Mouse (Mus musculus): Measurements from ENCODE around the gene Pabpn1l. TPM values are rescaled to one million over a fixed set of nuclear protein-coding genes. Genes with fewer than 3 reads are reported as not detected.

Pabpn1l gene
- polyA plus RNA-seq, 1 experiment = 0.13 TPM

DNA sequence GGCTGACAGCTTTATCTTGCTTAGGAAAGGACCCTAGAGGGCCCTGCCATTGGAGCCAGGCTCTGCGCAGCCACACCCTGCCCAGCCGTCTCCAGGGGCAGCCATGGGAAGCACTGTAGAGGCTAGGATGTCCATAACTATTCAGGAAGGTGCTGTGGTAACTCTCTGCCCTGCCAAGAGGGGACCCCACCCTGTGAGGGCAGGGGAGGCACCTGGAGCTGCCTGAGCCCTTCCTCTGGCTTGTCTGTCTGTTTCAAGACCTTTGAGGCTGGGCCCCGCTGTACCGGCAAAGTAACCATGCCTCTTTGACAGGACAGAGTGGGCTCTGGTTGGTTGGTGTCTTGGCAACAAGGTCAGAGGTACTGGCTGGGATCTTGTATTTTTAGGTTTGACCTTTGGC is 18.3 kb upstream of the Pabpn1l start:
- Histone ChIP-seq H3K27me3 (ENCODE audit: control insufficient read depth, insufficient read depth, low read length) (no peaks in the 10 kb centered on the region), H3K4me1 (ENCODE audit: control insufficient read depth, insufficient read depth, insufficient read length) (no peaks in the 10 kb centered on the region), H3K27ac (ENCODE audit: insufficient read depth, low read length) (no peak overlapping the region), H3K36me3 (ENCODE audit: control insufficient read depth, insufficient read depth, low read length) (peaks cover 61% of the 10 kb centered on the region), H3K4me3 (ENCODE audit: extremely low read depth, insufficient read depth, insufficient read length) (no peak overlapping the region)
- no peak for DNase-seq (ENCODE audit: low read depth in 1 of 2, low spot score in 2 of 2)
- WGBS = 96% methylated on average over 4 of the region's 4 CpGs
- TF ChIP-seq POLR2A (IDR thresholded peaks at IDR 0.05; ENCODE audit: low read depth, low read length) (no peak), CTCF (IDR thresholded peaks at IDR 0.05; ENCODE audit: extremely low read depth, insufficient read depth, insufficient read length, insufficient replicate concordance) (no peak)

DNA sequence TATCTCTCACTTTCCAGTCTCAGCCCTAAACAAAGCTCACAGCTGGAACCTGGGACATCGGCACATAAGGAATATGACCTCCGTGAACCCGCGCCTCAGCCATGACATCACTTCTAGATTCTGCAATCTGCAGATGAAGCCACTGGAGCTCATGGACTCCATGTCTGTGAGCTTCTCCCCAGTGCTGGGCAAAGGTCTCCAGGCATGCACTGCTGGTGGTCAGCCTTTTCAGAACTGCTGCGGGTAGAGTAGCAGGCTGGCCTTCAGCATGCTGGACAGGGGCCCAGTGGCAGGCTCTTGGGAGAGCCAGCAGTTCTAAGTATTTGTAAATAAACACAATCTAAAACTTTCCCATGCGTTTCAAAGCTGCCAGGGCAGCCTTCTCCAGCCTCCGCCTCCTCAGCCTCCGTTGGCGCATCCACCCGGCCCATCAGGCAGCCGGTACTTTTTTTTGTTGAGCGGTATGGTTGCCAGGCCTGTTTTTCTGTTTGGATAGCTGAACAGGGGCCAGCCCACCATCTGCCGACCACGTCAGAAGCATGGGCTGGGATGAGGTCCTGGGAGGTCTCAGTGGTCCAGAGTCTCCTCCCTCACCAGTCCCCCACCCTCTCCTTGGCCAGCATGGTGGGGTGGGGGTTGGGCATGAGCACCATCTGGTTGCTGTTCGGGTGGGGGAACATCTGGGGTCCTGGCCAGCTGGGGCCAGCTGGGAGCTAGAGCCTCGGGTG is 17.1 kb upstream of the Pabpn1l start:
- WGBS = 89% methylated on average over 16 of the region's 16 CpGs
- H3K27me3 ChIP-seq (ENCODE audit: control insufficient read depth, insufficient read depth, low read length) = no peaks in the 10 kb centered on the region
- H3K27ac ChIP-seq (ENCODE audit: insufficient read depth, low read length) = no peak overlapping the region
- no peaks in the 10 kb centered on the region for H3K4me1 ChIP-seq (ENCODE audit: control insufficient read depth, insufficient read depth, insufficient read length)
- no peak for DNase-seq (ENCODE audit: low read depth in 1 of 2, low spot score in 2 of 2)
- H3K36me3 ChIP-seq (ENCODE audit: control insufficient read depth, insufficient read depth, low read length) = peaks cover 66% of the 10 kb centered on the region
- no peak overlapping the region for H3K4me3 ChIP-seq (ENCODE audit: extremely low read depth, insufficient read depth, insufficient read length)
- TF ChIP-seq CTCF (IDR thresholded peaks at IDR 0.05; ENCODE audit: extremely low read depth, insufficient read depth, insufficient read length, insufficient replicate concordance) = no peak
- TF ChIP-seq POLR2A (IDR thresholded peaks at IDR 0.05; ENCODE audit: low read depth, low read length) = no peak

DNA sequence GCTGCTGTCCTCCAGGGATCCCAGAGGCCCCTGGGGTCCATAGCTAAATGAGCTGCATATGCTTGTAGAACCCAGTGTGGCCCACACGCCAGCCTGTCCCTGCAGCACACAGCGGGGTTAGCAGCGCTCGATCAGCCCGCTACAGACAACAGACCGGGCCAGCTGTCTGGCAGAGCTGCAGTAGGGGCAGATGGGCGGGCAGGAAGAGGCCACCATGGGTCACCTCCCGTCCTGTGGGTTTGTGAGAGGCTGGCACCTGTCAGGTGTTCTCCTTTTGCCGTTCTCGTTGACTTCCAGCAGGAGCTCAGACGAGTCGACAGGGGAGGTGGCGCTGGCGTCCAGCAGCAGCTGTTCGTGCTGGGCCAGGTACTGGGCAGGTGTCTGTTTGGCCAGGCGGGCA is 16.1 kb upstream of the Pabpn1l start:
- DNase-seq (ENCODE audit: low read depth in 1 of 2, low spot score in 2 of 2) = no peak
- 85% methylated on average over 16 of the region's 16 CpGs for WGBS
- Histone ChIP-seq H3K4me3 (ENCODE audit: extremely low read depth, insufficient read depth, insufficient read length) (no peak overlapping the region), H3K4me1 (ENCODE audit: control insufficient read depth, insufficient read depth, insufficient read length) (no peaks in the 10 kb centered on the region), H3K27me3 (ENCODE audit: control insufficient read depth, insufficient read depth, low read length) (no peaks in the 10 kb centered on the region), H3K36me3 (ENCODE audit: control insufficient read depth, insufficient read depth, low read length) (peaks cover 72% of the 10 kb centered on the region), H3K27ac (ENCODE audit: insufficient read depth, low read length) (no peak overlapping the region)
- TF ChIP-seq CTCF (IDR thresholded peaks at IDR 0.05; ENCODE audit: extremely low read depth, insufficient read depth, insufficient read length, insufficient replicate concordance) (no peak), POLR2A (IDR thresholded peaks at IDR 0.05; ENCODE audit: low read depth, low read length) (no peak)

DNA sequence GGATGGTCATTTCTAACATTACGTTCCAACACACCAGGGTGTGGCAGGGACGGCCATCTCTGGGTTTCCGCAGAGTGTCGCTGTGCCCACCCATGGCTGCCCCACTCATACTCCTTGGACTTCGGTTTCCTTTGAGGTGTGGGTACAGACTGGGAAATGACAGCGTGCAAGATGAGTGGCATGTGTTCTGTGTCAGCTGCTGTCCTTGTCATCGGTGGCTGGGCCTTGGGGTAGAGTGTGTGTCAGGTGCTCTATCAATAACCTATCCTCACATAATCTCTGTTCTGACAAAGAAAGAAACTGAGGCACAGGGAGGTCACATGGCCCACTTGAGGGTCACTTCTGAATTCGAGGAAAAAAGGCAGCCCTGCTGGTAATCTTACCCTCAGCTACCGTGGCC is 14.7 kb upstream of the Pabpn1l start:
- Histone ChIP-seq H3K4me1 (ENCODE audit: control insufficient read depth, insufficient read depth, insufficient read length) (no peaks in the 10 kb centered on the region), H3K27ac (ENCODE audit: insufficient read depth, low read length) (no peak overlapping the region), H3K4me3 (ENCODE audit: extremely low read depth, insufficient read depth, insufficient read length) (no peak overlapping the region), H3K27me3 (ENCODE audit: control insufficient read depth, insufficient read depth, low read length) (no peaks in the 10 kb centered on the region), H3K36me3 (ENCODE audit: control insufficient read depth, insufficient read depth, low read length) (peaks cover 70% of the 10 kb centered on the region)
- TF ChIP-seq POLR2A (IDR thresholded peaks at IDR 0.05; ENCODE audit: low read depth, low read length) (no peak), CTCF (IDR thresholded peaks at IDR 0.05; ENCODE audit: extremely low read depth, insufficient read depth, insufficient read length, insufficient replicate concordance) (no peak)
- WGBS = 92% methylated on average over 9 of the region's 9 CpGs
- DNase-seq (ENCODE audit: low read depth in 1 of 2, low spot score in 2 of 2) = no peak

DNA sequence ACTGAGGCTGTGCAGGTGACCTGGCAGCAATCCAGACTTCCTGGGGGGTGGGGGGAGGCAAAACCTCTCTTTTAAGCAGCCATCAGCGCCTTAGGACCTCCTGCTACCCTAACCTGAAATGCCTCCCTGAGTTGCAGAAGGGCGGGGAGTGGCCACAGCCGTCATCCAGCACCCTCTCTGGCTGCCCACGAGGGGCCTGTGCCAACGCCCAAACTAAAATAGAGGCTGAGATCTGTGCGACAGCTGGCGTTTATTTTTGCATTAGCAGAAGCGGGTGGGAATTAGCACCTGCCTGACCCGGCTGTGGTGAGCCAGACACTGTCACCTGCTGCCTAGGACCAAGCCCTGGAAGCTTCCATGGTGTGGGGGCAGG is 14.2 kb upstream of the Pabpn1l start:
- Histone ChIP-seq H3K36me3 (ENCODE audit: control insufficient read depth, insufficient read depth, low read length) (peaks cover 66% of the 10 kb centered on the region), H3K4me3 (ENCODE audit: extremely low read depth, insufficient read depth, insufficient read length) (no peak overlapping the region), H3K27ac (ENCODE audit: insufficient read depth, low read length) (no peak overlapping the region), H3K27me3 (ENCODE audit: control insufficient read depth, insufficient read depth, low read length) (no peaks in the 10 kb centered on the region), H3K4me1 (ENCODE audit: control insufficient read depth, insufficient read depth, insufficient read length) (no peaks in the 10 kb centered on the region)
- 67% methylated on average over 9 of the region's 9 CpGs for WGBS
- no peak for DNase-seq (ENCODE audit: low read depth in 1 of 2, low spot score in 2 of 2)
- no peak for TF ChIP-seq CTCF (IDR thresholded peaks at IDR 0.05; ENCODE audit: extremely low read depth, insufficient read depth, insufficient read length, insufficient replicate concordance)
- TF ChIP-seq POLR2A (IDR thresholded peaks at IDR 0.05; ENCODE audit: low read depth, low read length) = no peak

DNA sequence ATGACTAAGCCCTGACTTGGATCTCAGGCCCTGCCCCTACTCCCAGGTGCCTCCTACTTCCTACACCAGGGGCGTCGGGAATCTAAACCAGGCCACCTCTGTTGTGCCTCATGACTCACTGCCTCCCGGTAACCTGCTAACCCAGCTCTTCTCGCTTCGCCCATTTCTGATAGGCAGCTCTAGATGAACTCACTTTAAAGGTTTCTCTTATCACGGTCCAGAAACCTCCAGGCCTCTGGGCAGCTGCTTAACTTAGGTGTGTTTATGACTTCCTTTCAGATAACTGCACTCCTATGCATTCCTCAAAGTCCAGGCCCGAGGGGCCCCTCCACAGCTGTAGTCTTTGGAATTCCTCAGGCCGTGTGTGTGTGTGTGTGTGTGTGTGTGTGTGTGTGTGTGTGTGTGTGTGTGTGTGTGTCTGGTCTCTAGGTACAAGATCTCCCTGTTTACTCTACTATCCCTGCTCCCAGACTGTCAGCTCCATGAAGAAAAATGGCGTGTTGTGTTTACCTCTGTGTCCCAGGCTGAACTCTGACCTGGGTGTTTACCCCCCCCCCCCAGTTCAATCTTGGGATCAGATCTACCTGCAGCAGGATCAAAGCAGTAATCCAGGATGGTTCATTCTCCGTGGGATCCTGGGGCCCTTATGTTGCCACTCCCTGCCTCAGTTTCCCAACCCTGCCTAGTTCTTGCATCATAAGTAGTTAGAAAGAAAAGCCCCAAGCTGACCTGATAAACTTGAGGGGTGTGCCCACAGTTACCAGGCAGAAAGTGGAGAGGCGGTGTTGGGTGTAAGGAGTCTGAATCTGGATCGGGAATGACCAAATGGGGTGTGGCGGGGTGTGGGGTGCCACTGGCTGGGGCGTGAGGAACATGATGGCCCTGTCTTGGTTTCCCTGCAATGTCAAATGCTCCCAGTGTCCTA is 13.6 kb upstream of the Pabpn1l start:
- Histone ChIP-seq H3K27me3 (ENCODE audit: control insufficient read depth, insufficient read depth, low read length) (no peaks in the 10 kb centered on the region), H3K27ac (ENCODE audit: insufficient read depth, low read length) (no peak overlapping the region), H3K4me1 (ENCODE audit: control insufficient read depth, insufficient read depth, insufficient read length) (no peaks in the 10 kb centered on the region), H3K4me3 (ENCODE audit: extremely low read depth, insufficient read depth, insufficient read length) (no peak overlapping the region), H3K36me3 (ENCODE audit: control insufficient read depth, insufficient read depth, low read length) (peaks cover 61% of the 10 kb centered on the region)
- DNase-seq (ENCODE audit: low read depth in 1 of 2, low spot score in 2 of 2) = no peak
- TF ChIP-seq POLR2A (IDR thresholded peaks at IDR 0.05; ENCODE audit: low read depth, low read length) = no peak
- TF ChIP-seq CTCF (IDR thresholded peaks at IDR 0.05; ENCODE audit: extremely low read depth, insufficient read depth, insufficient read length, insufficient replicate concordance) = no peak
- 82% methylated on average over 14 of the region's 14 CpGs for WGBS

Measured in spleen, adult 2 months (tissue).